Mouse (Mus musculus): ENCODE measurements around the gene Fabp7. TPM values are rescaled to one million over a fixed set of nuclear protein-coding genes. Genes with fewer than 3 reads are reported as not detected.
A peak's percentile ranks its signal among the peaks of the same experiment; 100 is the strongest.

Fabp7 gene
- 5.9 and 10.0 TPM in 2 replicates for total RNA-seq (2014; rRNA removed)
- polyA plus RNA-seq (2012; rRNA removed), result 0.59 and 0.61 TPM in 2 replicates

GRCm38 (mm10) chr10:57784876-57785150 is at the start of gene Fabp7:
Fabp7 (plus strand) TSS chr10:57784881.
- H3K27me3 ChIP-seq (ENCODE audit: control insufficient read depth, insufficient read depth, low read length), result no peaks in the 10 kb centered on the region
- DNase-seq (ENCODE audit: extremely low read depth, low read depth, low spot score), result no peak
- no peak within 1 kb of the TSS for H3K27ac ChIP-seq (replicated peaks; ENCODE audit: insufficient read depth, low read depth, low read length)
- TF ChIP-seq POLR2A (IDR thresholded peaks at IDR 0.05; ENCODE audit: extremely low read depth, insufficient read depth, low read length), result no peak
- no peak for TF ChIP-seq CTCF (IDR thresholded peaks at IDR 0.05; ENCODE audit: low read depth, low read length)
- 0 out of 2 replicates have a peak within 1 kb of the TSS, but pooled peaks have one; percentile 7 for H3K9ac ChIP-seq (ENCODE audit: low read depth, low read length)
- no peaks in the 10 kb centered on the region for H3K4me1 ChIP-seq (ENCODE audit: control insufficient read depth, insufficient read depth, low read length)
- H3K36me3 ChIP-seq (ENCODE audit: control insufficient read depth, insufficient read depth, low read length), result no peaks in the 10 kb centered on the region
- WGBS, result 49% methylated on average over 7 of the region's 7 CpGs
- no peak within 1 kb of the TSS for H3K4me3 ChIP-seq (ENCODE audit: insufficient read depth, low read depth, low read length)
- no peaks in the 10 kb centered on the region for H3K79me2 ChIP-seq (ENCODE audit: control insufficient read depth, insufficient read depth, low read length)

GRCm38 (mm10) chr10:57740733-57741132 is 43.9 kb upstream of the Fabp7 start:
- WGBS, result 69% methylated on average over 4 of the region's 4 CpGs
- DNase-seq (ENCODE audit: extremely low read depth, low read depth, low spot score), result no peak
- no peak overlapping the region for H3K9ac ChIP-seq (ENCODE audit: low read depth, low read length)
- H3K4me1 ChIP-seq (ENCODE audit: control insufficient read depth, insufficient read depth, low read length), result no peaks in the 10 kb centered on the region
- H3K79me2 ChIP-seq (ENCODE audit: control insufficient read depth, insufficient read depth, low read length), result no peaks in the 10 kb centered on the region
- H3K27ac ChIP-seq (replicated peaks; ENCODE audit: insufficient read depth, low read depth, low read length), result no peak overlapping the region
- H3K4me3 ChIP-seq (ENCODE audit: insufficient read depth, low read depth, low read length), result no peak overlapping the region
- no peaks in the 10 kb centered on the region for H3K36me3 ChIP-seq (ENCODE audit: control insufficient read depth, insufficient read depth, low read length)
- TF ChIP-seq POLR2A (IDR thresholded peaks at IDR 0.05; ENCODE audit: extremely low read depth, insufficient read depth, low read length), result no peak
- TF ChIP-seq CTCF (IDR thresholded peaks at IDR 0.05; ENCODE audit: low read depth, low read length), result no peak
- H3K27me3 ChIP-seq (ENCODE audit: control insufficient read depth, insufficient read depth, low read length), result no peaks in the 10 kb centered on the region

GRCm38 (mm10) chr10:57741351-57741750 is 43.3 kb upstream of the Fabp7 start:
- TF ChIP-seq POLR2A (IDR thresholded peaks at IDR 0.05; ENCODE audit: extremely low read depth, insufficient read depth, low read length) (no peak), CTCF (IDR thresholded peaks at IDR 0.05; ENCODE audit: low read depth, low read length) (no peak)
- no peaks in the 10 kb centered on the region for H3K79me2 ChIP-seq (ENCODE audit: control insufficient read depth, insufficient read depth, low read length)
- H3K4me1 ChIP-seq (ENCODE audit: control insufficient read depth, insufficient read depth, low read length), result no peaks in the 10 kb centered on the region
- no peaks in the 10 kb centered on the region for H3K36me3 ChIP-seq (ENCODE audit: control insufficient read depth, insufficient read depth, low read length)
- no peak overlapping the region for H3K9ac ChIP-seq (ENCODE audit: low read depth, low read length)
- no peak overlapping the region for H3K4me3 ChIP-seq (ENCODE audit: insufficient read depth, low read depth, low read length)
- H3K27me3 ChIP-seq (ENCODE audit: control insufficient read depth, insufficient read depth, low read length), result no peaks in the 10 kb centered on the region
- H3K27ac ChIP-seq (replicated peaks; ENCODE audit: insufficient read depth, low read depth, low read length), result no peak overlapping the region
- WGBS, result 45% methylated on average over 2 of the region's 2 CpGs
- DNase-seq (ENCODE audit: extremely low read depth, low read depth, low spot score), result no peak

GRCm38 (mm10) chr10:57743045-57743444 is 41.6 kb upstream of the Fabp7 start:
- TF ChIP-seq CTCF (IDR thresholded peaks at IDR 0.05; ENCODE audit: low read depth, low read length), result no peak
- no peak for TF ChIP-seq POLR2A (IDR thresholded peaks at IDR 0.05; ENCODE audit: extremely low read depth, insufficient read depth, low read length)
- no peaks in the 10 kb centered on the region for H3K4me1 ChIP-seq (ENCODE audit: control insufficient read depth, insufficient read depth, low read length)
- H3K4me3 ChIP-seq (ENCODE audit: insufficient read depth, low read depth, low read length), result no peak overlapping the region
- no peaks in the 10 kb centered on the region for H3K79me2 ChIP-seq (ENCODE audit: control insufficient read depth, insufficient read depth, low read length)
- no peak for DNase-seq (ENCODE audit: extremely low read depth, low read depth, low spot score)
- WGBS, result 73% methylated on average over 7 of the region's 7 CpGs
- no peaks in the 10 kb centered on the region for H3K36me3 ChIP-seq (ENCODE audit: control insufficient read depth, insufficient read depth, low read length)
- no peaks in the 10 kb centered on the region for H3K27me3 ChIP-seq (ENCODE audit: control insufficient read depth, insufficient read depth, low read length)
- H3K9ac ChIP-seq (ENCODE audit: low read depth, low read length), result no peak overlapping the region
- H3K27ac ChIP-seq (replicated peaks; ENCODE audit: insufficient read depth, low read depth, low read length), result no peak overlapping the region

GRCm38 (mm10) chr10:57743606-57744016 is 41.1 kb upstream of the Fabp7 start:
- Histone ChIP-seq H3K4me1 (ENCODE audit: control insufficient read depth, insufficient read depth, low read length) (no peaks in the 10 kb centered on the region), H3K27ac (replicated peaks; ENCODE audit: insufficient read depth, low read depth, low read length) (no peak overlapping the region), H3K9ac (ENCODE audit: low read depth, low read length) (peak overlapping the region; percentile 61; the same call in 1 of the 2 replicates), H3K4me3 (ENCODE audit: insufficient read depth, low read depth, low read length) (peak overlapping the region; percentile 42; the same call in 1 of the 2 replicates), H3K36me3 (ENCODE audit: control insufficient read depth, insufficient read depth, low read length) (no peaks in the 10 kb centered on the region), H3K27me3 (ENCODE audit: control insufficient read depth, insufficient read depth, low read length) (no peaks in the 10 kb centered on the region), H3K79me2 (ENCODE audit: control insufficient read depth, insufficient read depth, low read length) (no peaks in the 10 kb centered on the region)
- DNase-seq (ENCODE audit: extremely low read depth, low read depth, low spot score), result peak; percentile 74
- WGBS, result under 1% methylated on average over 6 of the region's 6 CpGs
- TF ChIP-seq CTCF (IDR thresholded peaks at IDR 0.05; ENCODE audit: low read depth, low read length), result peak; percentile 60
- no peak for TF ChIP-seq POLR2A (IDR thresholded peaks at IDR 0.05; ENCODE audit: extremely low read depth, insufficient read depth, low read length)

- Histone ChIP-seq H3K9ac (ENCODE audit: low read depth, low read length) (no peak overlapping the region), H3K4me1 (ENCODE audit: control insufficient read depth, insufficient read depth, low read length) (no peaks in the 10 kb centered on the region), H3K79me2 (ENCODE audit: control insufficient read depth, insufficient read depth, low read length) (no peaks in the 10 kb centered on the region), H3K27ac (replicated peaks; ENCODE audit: insufficient read depth, low read depth, low read length) (no peak overlapping the region), H3K27me3 (ENCODE audit: control insufficient read depth, insufficient read depth, low read length) (no peaks in the 10 kb centered on the region), H3K36me3 (ENCODE audit: control insufficient read depth, insufficient read depth, low read length) (no peaks in the 10 kb centered on the region), H3K4me3 (ENCODE audit: insufficient read depth, low read depth, low read length) (no peak overlapping the region)
- TF ChIP-seq POLR2A (IDR thresholded peaks at IDR 0.05; ENCODE audit: extremely low read depth, insufficient read depth, low read length) (no peak), CTCF (IDR thresholded peaks at IDR 0.05; ENCODE audit: low read depth, low read length) (no peak)
- no peak for DNase-seq (ENCODE audit: extremely low read depth, low read depth, low spot score)
- 20% methylated on average over 2 of the region's 2 CpGs for WGBS
These were observed 40.4 kb upstream of the Fabp7 start for GRCm38 (mm10) chr10:57744128-57744765.
